Mouse (Mus musculus) left cerebral cortex, adult 2 months (tissue): ENCODE measurements around the gene Arhgef26. TPM values are rescaled to one million over a fixed set of nuclear protein-coding genes. Genes with fewer than 3 reads are reported as not detected.

Experiments
- DNase-seq, 2 experiments: peaks; one replicate each; pipeline ENCODE4 v3.0.0; 2021 to 2022; ENCODE audit warnings: low spot score in 2 of 2, mixed read lengths in 1 of 2; ENCODE audit errors: extremely low spot score in 1 of 2
- H3K27ac ChIP-seq: fragments of 200-600 bp; 2 replicates; pipeline ENCODE4 v1.8.1; 2022
- H3K4me3 ChIP-seq: fragments of 200-600 bp; 2 replicates; pipeline ENCODE4 v1.8.1; 2022
- CTCF ChIP-seq: fragments of 200-600 bp; IDR thresholded peaks from 2 replicates; pipeline ENCODE4 v1.8.1; 2022; ENCODE audit warnings: antibody characterized with exemption, mild to moderate bottlenecking, moderate library complexity
- intact Hi-C: fragments of 180-260 bp; cut with DNase I; formaldehyde crosslinking; loops from one replicate; pipeline ENCODE4 v1.15.1; 2025
- total RNA-seq, 2 experiments: library from RNA; stranded (reverse); gene quantifications; 2 replicates each; pipeline ENCODE4 v1.2.3; 2021

Arhgef26 gene
- total RNA-seq, 2 experiments from 2014 or later: 23.0 to 26.5 TPM

DNA sequence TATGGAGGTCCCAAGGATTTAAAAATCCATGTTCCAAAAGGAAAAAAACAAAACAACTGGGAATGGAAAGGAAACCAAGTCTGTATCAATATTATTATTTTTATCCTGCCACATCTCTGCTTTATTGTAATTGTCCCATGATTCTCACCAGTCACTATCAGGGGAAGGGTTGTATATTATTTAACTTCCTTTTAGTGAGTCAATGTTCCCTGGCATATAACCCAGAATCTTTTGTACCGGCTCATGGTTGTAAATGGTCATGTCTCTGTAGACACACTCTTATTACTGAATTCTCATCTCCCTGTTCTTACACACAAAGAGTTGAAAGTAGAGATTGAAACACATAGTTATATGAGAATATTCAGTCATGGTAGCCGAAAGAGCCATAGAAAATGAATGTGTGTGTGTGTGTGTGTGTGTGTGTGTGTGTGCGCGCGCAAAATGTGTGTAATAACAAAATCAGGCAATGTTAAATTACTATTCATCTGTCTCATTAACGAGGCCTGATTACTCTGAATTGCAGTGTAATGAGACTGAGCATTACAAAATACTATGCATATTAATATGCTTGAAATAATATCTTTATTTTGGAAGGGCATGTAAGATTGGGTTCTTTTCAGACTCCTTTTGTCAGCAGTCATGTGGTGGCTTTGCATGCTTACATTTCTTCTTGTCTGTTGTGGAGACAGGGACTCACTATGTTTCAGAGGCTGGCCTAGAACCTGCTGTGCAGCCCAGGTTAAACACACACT lies 80.4 kb downstream of the Arhgef26 start:
- intact Hi-C loops: no loop called here
- no peak overlapping the region for H3K27ac ChIP-seq
- no peak overlapping the region for H3K4me3 ChIP-seq
- no peak for TF ChIP-seq CTCF
- no peak for DNase-seq

DNA sequence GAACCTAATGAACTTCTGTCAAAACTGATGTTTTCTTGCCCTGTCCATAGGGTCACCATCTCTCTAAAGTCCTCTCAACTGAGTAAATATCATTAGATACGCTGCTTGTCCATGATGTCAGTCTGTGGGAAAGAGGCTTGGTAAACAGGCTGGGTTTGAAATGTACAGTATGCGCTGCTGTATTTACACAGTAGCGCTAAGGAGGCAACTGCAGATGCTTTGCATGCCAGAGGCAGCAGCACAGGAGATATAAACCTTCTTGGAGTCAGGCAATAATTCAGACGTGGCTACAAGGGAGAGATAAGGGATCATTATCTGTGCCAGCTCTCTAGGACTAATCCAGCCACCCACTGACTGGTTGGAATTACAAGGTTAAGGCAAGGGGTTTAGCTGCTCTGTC lies 95.5 kb downstream of the Arhgef26 start:
- intact Hi-C loops: no loop called here
- TF ChIP-seq CTCF: no peak
- no peak overlapping the region for H3K27ac ChIP-seq
- no peak for DNase-seq
- H3K4me3 ChIP-seq: no peak overlapping the region

DNA sequence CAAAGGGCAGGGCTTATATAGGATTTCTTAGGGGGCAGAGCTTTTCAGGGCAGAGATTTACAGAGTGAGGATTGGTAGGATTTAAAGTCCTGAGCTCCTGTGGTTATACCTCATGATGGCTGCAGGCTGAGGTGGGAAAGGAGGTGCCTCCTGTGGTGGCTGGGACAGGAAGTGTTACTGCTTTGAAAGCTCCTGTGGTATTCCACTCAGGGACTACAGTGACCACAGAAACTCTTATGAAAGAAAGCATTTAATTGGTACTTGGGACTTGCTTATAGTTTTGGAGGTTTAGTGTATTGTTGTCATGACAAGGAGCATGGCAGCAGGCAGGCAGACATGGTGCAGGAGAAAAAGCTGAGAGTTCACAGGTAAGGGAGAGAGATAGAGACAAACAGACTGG lies 97.8 kb downstream of the Arhgef26 start:
- Histone ChIP-seq H3K4me3 (no peak overlapping the region), H3K27ac (no peak overlapping the region)
- TF ChIP-seq CTCF: no peak
- no peak for DNase-seq
- intact Hi-C loops: no loop called here

DNA sequence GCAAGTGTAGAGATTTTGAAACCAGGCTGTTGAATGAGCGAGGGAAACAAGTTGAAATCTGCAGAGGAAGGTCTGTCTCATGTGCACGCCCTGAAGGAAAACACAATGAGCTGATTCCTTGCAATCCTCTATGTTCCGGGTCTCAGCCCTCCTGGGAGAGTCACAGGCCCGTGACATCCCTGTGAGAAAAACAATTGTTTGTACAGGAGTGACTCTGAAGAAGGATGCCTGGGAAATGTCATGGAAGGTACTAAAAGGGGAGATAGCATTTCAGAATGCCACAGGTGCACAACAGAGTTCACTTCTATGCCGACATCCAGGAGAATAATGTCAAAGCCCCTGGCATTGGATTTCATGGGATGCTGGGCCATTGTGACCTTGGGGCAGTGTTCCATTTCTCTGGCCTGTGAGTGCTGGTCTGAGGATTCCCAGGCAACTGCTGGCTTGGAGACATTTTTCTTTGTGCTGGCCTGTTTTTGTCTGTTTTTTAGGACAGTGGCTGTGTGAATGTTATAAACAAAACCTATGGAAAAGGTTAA lies 102.4 kb downstream of the Arhgef26 start:
- intact Hi-C loops: no loop called here
- no peak for TF ChIP-seq CTCF
- Histone ChIP-seq H3K27ac (no peak overlapping the region), H3K4me3 (no peak overlapping the region)
- DNase-seq: no peak

DNA sequence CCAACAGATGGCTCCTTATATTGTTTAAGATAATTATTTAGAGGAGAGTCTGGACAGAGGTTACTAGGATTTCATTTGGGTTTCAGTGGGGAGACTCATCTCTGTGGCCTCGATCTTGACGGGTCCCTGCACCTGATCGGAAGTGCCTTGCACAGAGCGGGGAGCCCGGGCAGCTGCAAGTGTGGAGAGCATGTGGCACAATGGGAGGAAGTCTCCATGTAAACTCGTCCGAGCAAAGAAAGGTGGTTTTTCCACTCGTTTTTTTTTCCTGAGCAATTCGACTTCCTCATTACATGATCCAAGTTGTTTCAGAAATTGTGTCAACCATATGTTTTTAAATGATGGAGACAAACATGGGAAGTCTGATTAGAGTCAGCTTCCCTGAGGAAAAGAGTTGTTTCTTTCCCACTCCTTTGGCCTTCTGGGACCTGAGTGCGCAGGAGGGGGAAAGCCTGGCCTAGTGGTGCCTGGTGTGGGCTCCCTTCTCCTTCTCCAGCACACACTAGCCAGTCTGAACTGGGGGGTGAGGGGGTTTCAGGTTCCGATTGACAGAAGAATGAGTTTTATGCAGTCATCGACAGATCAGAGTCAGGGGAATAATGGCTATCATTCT lies 105.5 kb downstream of the Arhgef26 start:
- intact Hi-C loops: no loop called here
- Histone ChIP-seq H3K4me3 (no peak overlapping the region), H3K27ac (no peak overlapping the region)
- TF ChIP-seq CTCF: no peak
- no peak for DNase-seq

DNA sequence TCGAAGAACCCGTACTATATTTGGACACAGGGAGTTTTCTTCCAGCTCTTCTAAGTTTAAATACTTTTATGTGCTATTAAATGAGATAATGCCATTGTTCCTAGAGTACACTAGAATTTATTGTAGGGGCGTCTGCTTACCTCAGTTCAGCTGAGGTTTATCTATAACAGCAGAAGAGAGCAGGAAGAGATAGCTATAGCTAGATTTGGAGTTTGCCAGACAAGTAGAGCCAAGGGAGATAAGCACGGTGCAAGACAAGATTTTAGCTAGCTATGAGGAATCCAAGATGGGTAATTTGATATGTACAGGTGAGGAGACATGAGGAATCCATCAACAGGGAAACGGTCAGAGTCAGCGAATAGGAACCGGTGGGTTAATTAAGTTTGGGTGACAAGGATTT lies 108.1 kb downstream of the Arhgef26 start:
- intact Hi-C loops: no loop called here
- Histone ChIP-seq H3K27ac (no peak overlapping the region), H3K4me3 (no peak overlapping the region)
- DNase-seq: no peak
- TF ChIP-seq CTCF: no peak

DNA sequence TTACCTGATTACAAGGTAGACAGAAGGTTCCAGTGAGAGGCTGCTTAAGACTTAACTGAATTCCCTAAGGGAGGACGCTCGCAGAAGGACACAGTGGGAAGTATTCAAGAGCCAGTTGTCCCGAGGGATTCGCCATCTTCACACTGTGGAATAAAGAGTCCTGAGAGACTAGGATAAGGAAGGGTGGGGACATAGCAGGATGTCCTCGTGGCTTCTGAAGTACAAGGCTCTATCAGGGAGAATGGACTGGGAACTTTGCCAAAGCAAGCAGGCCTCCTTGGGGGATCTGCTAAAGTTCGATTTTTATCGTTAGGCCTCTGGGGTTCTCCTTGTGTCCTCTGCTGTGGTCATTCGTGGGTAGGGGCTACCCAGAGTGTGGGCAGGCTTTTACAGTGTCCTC lies 109.0 kb downstream of the Arhgef26 start:
- intact Hi-C loops: no loop called here
- DNase-seq: no peak
- TF ChIP-seq CTCF: no peak
- H3K27ac ChIP-seq: no peak overlapping the region
- H3K4me3 ChIP-seq: no peak overlapping the region

DNA sequence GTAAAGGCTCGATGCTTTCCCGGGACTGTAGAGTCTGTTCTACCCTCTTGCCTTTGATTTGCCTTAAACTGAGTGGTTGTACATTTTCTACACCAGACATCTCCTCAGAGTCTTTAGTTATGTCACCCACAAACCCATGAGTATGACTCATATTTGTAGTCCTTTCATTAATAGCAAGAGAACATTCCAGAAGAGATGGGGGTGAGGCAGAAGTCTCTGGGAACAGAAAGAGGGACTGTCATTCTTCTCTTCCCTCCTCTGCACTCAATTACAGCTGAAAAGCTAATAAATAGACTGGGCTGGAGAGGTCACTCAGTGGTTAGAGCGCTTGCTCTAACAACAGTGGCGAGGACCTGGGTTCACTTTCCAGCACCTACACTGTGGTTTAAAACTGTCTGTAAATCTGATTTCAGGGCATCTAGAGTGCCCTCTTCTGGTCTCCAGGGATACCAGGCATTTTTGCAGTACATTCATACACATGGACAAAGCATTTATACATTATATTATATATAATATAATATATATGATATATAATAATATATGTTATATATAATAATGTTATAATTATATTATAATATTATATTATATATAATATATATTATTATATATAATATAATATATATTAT lies 111.8 kb downstream of the Arhgef26 start:
- peak; percentile 23 for TF ChIP-seq CTCF
- Histone ChIP-seq H3K27ac (no peak overlapping the region), H3K4me3 (no peak overlapping the region)
- intact Hi-C loops: no loop called here
- DNase-seq: no peak

DNA sequence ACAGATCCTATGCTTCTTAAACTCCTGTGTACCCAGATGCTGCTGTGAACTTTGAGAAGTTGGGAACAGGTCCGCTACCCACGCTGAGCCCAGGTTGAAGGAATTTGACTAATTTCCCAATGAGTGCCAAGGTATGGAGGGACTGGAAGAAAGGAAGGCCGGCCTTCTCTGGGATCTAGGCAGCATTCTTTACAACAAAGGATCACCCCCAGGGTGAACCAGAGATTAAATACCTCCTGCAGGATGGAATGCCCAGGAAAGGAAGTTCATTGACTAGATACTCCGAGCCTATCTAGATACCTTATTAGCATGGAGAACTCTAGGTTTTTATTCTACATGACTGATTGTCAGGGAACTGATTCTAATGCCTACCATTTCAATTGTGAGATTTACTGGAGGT lies 114.8 kb downstream of the Arhgef26 start:
- DNase-seq: no peak
- Histone ChIP-seq H3K4me3 (no peak overlapping the region), H3K27ac (no peak overlapping the region)
- intact Hi-C loops: no loop called here
- TF ChIP-seq CTCF: no peak

DNA sequence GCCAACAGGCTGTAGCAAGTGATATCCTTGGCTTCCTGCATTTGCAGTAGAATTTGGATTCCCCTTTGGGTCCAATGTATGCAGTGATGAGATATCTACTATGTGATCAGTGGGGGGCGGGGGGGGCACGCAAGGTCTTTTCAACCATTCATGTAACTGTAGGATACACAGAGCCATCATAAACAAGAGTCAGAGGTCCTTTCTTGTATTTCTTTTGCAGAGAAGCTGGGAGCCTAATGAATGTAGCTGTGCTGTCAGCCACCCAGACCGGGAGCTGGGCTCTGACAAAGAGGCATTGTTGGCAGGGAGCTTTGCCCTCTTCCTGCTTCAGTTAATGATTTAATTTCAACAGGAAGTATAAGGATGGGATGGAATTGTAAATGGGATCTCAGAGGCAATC lies 116.0 kb downstream of the Arhgef26 start:
- intact Hi-C loops: no loop called here
- Histone ChIP-seq H3K27ac (peak overlapping the region; percentile 32), H3K4me3 (no peak overlapping the region)
- no peak for TF ChIP-seq CTCF
- no peak for DNase-seq

DNA sequence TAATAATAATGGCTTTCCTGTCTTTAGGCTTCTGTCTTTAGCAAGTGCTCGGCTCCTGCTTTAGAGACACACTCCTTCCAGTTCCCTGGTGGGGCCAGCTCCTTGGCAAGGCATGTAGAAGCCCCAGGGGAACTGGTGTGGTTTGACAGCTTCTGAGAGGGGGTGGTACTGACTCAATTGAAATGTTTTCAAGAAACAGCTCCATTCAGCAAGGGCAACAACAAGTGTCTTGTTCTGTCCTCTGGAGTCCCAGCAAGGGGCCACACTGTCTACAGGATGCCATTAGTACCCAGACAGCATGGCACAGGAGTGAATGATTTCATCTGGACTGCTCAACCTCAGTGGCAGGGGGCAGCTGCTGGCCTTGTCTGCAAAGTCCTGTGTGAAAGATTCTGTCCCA lies 117.7 kb downstream of the Arhgef26 start:
- DNase-seq: peak in 1 of 2 experiments; percentile 40
- H3K27ac ChIP-seq: no peak overlapping the region; the same call in 1 of the 2 replicates
- no peak overlapping the region for H3K4me3 ChIP-seq
- no peak for TF ChIP-seq CTCF
- intact Hi-C loops: loop anchor here (5.0 kb wide), 2 partner anchors 114 to 239 kb away; no protein-coding TSS in a partner anchor
